Mouse (Mus musculus) embryonic facial prominence, embryonic 15.5 days (tissue): Measurements from ENCODE around the gene AW011738. TPM values are rescaled to one million over a fixed set of nuclear protein-coding genes. Genes with fewer than 3 reads are reported as not detected.
A peak's percentile ranks its signal among the peaks of the same experiment; 100 is the strongest.

Experiments
- ATAC-seq: fragments of 200-750 bp; cut with Nextera tagmentation; 2 replicates; pipeline ENCODE4 v1.8.0; 2017; ENCODE audit warnings: low read depth, moderate TSS enrichment; ENCODE audit not compliant: insufficient number of reproducible peaks, low FRiP score, low TSS enrichment
- H3K27ac ChIP-seq: fragments of 300-500 bp; sonication (generic); replicated peaks from 2 replicates; pipeline ENCODE4 v1.5.1; 2015; ENCODE audit warnings: mild to moderate bottlenecking, inconsistent platforms
- H3K27me3 ChIP-seq: fragments of 300-500 bp; sonication (generic); 2 replicates; pipeline ENCODE4 v1.6.1; 2015; ENCODE audit warnings: inconsistent platforms
- H3K36me3 ChIP-seq: fragments of 300-500 bp; sonication (generic); 2 replicates; pipeline ENCODE4 v1.6.1; 2015; ENCODE audit warnings: mild to moderate bottlenecking, inconsistent platforms
- H3K4me1 ChIP-seq: fragments of 300-500 bp; sonication (generic); 2 replicates; pipeline ENCODE4 v1.6.1; 2015; ENCODE audit warnings: inconsistent platforms
- H3K4me2 ChIP-seq: fragments of 300-500 bp; sonication (generic); replicated peaks from 2 replicates; pipeline ENCODE4 v1.6.1; 2015; ENCODE audit warnings: mild to moderate bottlenecking, inconsistent platforms
- H3K4me3 ChIP-seq: fragments of 300-500 bp; sonication (generic); replicated peaks from 2 replicates; pipeline ENCODE4 v1.5.1; 2015; ENCODE audit warnings: mild to moderate bottlenecking, inconsistent platforms
- H3K9ac ChIP-seq: fragments of 300-500 bp; sonication (generic); 2 replicates; pipeline ENCODE4 v1.6.1; 2015; ENCODE audit warnings: inconsistent platforms
- H3K9me3 ChIP-seq: fragments of 300-500 bp; sonication (generic); replicated peaks from 2 replicates; pipeline ENCODE4 v1.6.1; 2016; ENCODE audit warnings: inconsistent platforms
- WGBS: fragments of 180-500 bp; shearing (Covaris S2); methylation state at CpG from one replicate; pipeline ENCODE4 v1.1.7; 2015; 5-methylcytosine and 5-hydroxymethylcytosine counted together
- microRNA-seq: library from miRNA; unstranded; fragments of <30 nt; microRNA quantifications from one replicate; pipeline ENCODE4, GENCODE M21; 2016; ENCODE audit warnings: borderline number of aligned reads
- polyA plus RNA-seq: library from polyadenylated mRNA; unstranded; fragments of >200 nt; fragmentation: Nextera tagmentation; extraction: Ambion mirVana; gene quantifications from 2 replicates; pipeline ENCODE4 v1.2.1, GENCODE M21; 2015

AW011738 gene
- polyA plus RNA-seq, 1 experiment from 2014 or later: 3.6 TPM

GRCm38 (mm10) chr4:156251081-156251480, 48.0 kb downstream of the AW011738 start:
- Histone ChIP-seq H3K36me3 (peaks cover 32% of the 10 kb centered on the region), H3K4me3 (no peak overlapping the region), H3K27ac (no peak overlapping the region), H3K27me3 (peaks cover 31% of the 10 kb centered on the region), H3K9ac (no peak overlapping the region), H3K9me3 (no peaks in the 10 kb centered on the region), H3K4me2 (no peak overlapping the region), H3K4me1 (peaks cover 14% of the 10 kb centered on the region)
- 58% methylated on average over 8 of the region's 8 CpGs for WGBS
- ATAC-seq: no peak

GRCm38 (mm10) chr4:156252140-156252539, 49.0 kb downstream of the AW011738 start:
- 37% methylated on average over 7 of the region's 7 CpGs for WGBS
- Histone ChIP-seq H3K4me2 (no peak overlapping the region), H3K27me3 (peaks cover 31% of the 10 kb centered on the region), H3K9ac (no peak overlapping the region), H3K9me3 (no peaks in the 10 kb centered on the region), H3K4me1 (peaks cover 14% of the 10 kb centered on the region), H3K27ac (no peak overlapping the region), H3K4me3 (no peak overlapping the region), H3K36me3 (peaks cover 22% of the 10 kb centered on the region)
- ATAC-seq: no peak

- ATAC-seq: no peak
- 26% methylated on average over 3 of the region's 3 CpGs for WGBS
- H3K4me2 ChIP-seq: no peak overlapping the region
- H3K9me3 ChIP-seq: no peaks in the 10 kb centered on the region
- peaks cover 17% of the 10 kb centered on the region for H3K36me3 ChIP-seq
- H3K9ac ChIP-seq: no peak overlapping the region
- peaks cover 31% of the 10 kb centered on the region for H3K27me3 ChIP-seq
- peaks cover 14% of the 10 kb centered on the region for H3K4me1 ChIP-seq
- no peak overlapping the region for H3K27ac ChIP-seq
- H3K4me3 ChIP-seq: no peak overlapping the region
These were observed 49.5 kb downstream of the AW011738 start for GRCm38 (mm10) chr4:156252619-156253018.

GRCm38 (mm10) chr4:156253043-156253442, 49.9 kb downstream of the AW011738 start:
- Histone ChIP-seq H3K4me3 (no peak overlapping the region), H3K27ac (no peak overlapping the region), H3K36me3 (peaks cover 13% of the 10 kb centered on the region), H3K9ac (no peak overlapping the region), H3K27me3 (peaks cover 31% of the 10 kb centered on the region), H3K4me1 (peaks cover 14% of the 10 kb centered on the region), H3K4me2 (no peak overlapping the region), H3K9me3 (no peaks in the 10 kb centered on the region)
- ATAC-seq: no peak
- 41% methylated on average over 7 of the region's 7 CpGs for WGBS

- peaks cover 14% of the 10 kb centered on the region for H3K4me1 ChIP-seq
- H3K4me2 ChIP-seq: peak overlapping the region; percentile 27; the same call in 1 of the 2 replicates
- 2% methylated on average over 30 of the region's 30 CpGs for WGBS
- no peak overlapping the region for H3K9ac ChIP-seq
- ATAC-seq: 0 out of 2 replicates have a peak, but pooled peaks have one; percentile 34
- no peaks in the 10 kb centered on the region for H3K9me3 ChIP-seq
- H3K4me3 ChIP-seq: peak overlapping the region; percentile 23
- no peak overlapping the region for H3K27ac ChIP-seq
- H3K36me3 ChIP-seq: no peaks in the 10 kb centered on the region
- H3K27me3 ChIP-seq: peaks cover 31% of the 10 kb centered on the region
These were observed 51.4 kb downstream of the AW011738 start for GRCm38 (mm10) chr4:156254361-156255077.

Small RNA genes within 50 kb of the gene (microRNA-seq; reads per million reads assigned to microRNA genes)
- gene Mir7658: 2.8 reads per million, percentile 11 among the genes with 10 or more reads in this experiment

Other genes with a start within 250 kb of the AW011738 start
- gene C1qtnf12, start 241.0 kb upstream of the AW011738 start, polyA plus RNA-seq: 68.2 and 73.8 TPM in 2 replicates
- 16.6 and 16.7 TPM in 2 replicates for gene B3galt6, start 210.7 kb upstream of the AW011738 start, polyA plus RNA-seq
- 165 and 172 TPM in 2 replicates for gene Sdf4, start 210.4 kb upstream of the AW011738 start, polyA plus RNA-seq
- gene Tnfrsf4, start 189.5 kb upstream of the AW011738 start, polyA plus RNA-seq: 1.1 and 1.2 TPM in 2 replicates
- gene Tnfrsf18, start 177.1 kb upstream of the AW011738 start, polyA plus RNA-seq: 6.0 and 7.1 TPM in 2 replicates
- gene Ttll10, start 143.9 kb upstream of the AW011738 start, polyA plus RNA-seq: 4.0 and 4.3 TPM in 2 replicates
- 32.8 and 33.5 TPM in 2 replicates for gene 9430015G10Rik, start 93.3 kb upstream of the AW011738 start, polyA plus RNA-seq
- 0.67 and 1.8 TPM in 2 replicates for gene Rnf223, start 72.8 kb upstream of the AW011738 start, polyA plus RNA-seq
- 72.1 and 82.0 TPM in 2 replicates for gene Agrn, start 5.8 kb upstream of the AW011738 start, polyA plus RNA-seq
- 4.1 and 4.4 TPM in 2 replicates for gene Isg15, start 2.5 kb upstream of the AW011738 start, polyA plus RNA-seq
- 3.8 and 4.6 TPM in 2 replicates for gene Perm1, start 12.6 kb downstream of the AW011738 start, polyA plus RNA-seq
- gene Plekhn1, start 31.6 kb downstream of the AW011738 start, polyA plus RNA-seq: 43.4 and 44.1 TPM in 2 replicates
- gene Noc2l, start 32.7 kb downstream of the AW011738 start, polyA plus RNA-seq: 68.0 and 71.9 TPM in 2 replicates
- gene Samd11, start 52.4 kb downstream of the AW011738 start, polyA plus RNA-seq: 0.28 and 0.42 TPM in 2 replicates
- 0.05 TPM in 1 of 2 replicates, not detected in the other for gene Vmn2r-ps159, start 127.8 kb downstream of the AW011738 start, polyA plus RNA-seq